Mouse (Mus musculus) MEL (cell line): ENCODE data around the gene Arhgap1.

Experiments
- CTCF ChIP-seq, 3 experiments: IDR thresholded peaks in 2 of 3; conservative IDR thresholded peaks in 1 of 3; 2 replicates each; pipeline ENCODE4 v1.5.1; 2011 to 2012; ENCODE audit warnings: low read length in 3 of 3, low read depth in 2 of 3, mild to moderate bottlenecking in 2 of 3, improper control_type of control experiment in 1 of 3, inconsistent platforms in 1 of 3, mixed read lengths in 1 of 3, moderate library complexity in 1 of 3; ENCODE audit not compliant: control insufficient read depth in 1 of 3, insufficient read depth in 1 of 3, poor library complexity in 1 of 3, severe bottlenecking in 1 of 3
- MAFK ChIP-seq: IDR thresholded peaks from 2 replicates; pipeline ENCODE4 v1.6.1; 2011; ENCODE audit warnings: low read depth, mild to moderate bottlenecking, low read length, improper control_type of control experiment, borderline replicate concordance
- MAZ ChIP-seq: IDR thresholded peaks from 2 replicates; pipeline ENCODE4 v1.6.1; 2012; ENCODE audit warnings: low read depth, mild to moderate bottlenecking, inconsistent platforms, low read length, improper control_type of control experiment
- USF1 ChIP-seq: IDR thresholded peaks from 2 replicates; pipeline ENCODE4 v1.6.1; 2014; ENCODE audit warnings: low read depth, mild to moderate bottlenecking, inconsistent platforms, low read length, improper control_type of control experiment, moderate library complexity

DNA sequence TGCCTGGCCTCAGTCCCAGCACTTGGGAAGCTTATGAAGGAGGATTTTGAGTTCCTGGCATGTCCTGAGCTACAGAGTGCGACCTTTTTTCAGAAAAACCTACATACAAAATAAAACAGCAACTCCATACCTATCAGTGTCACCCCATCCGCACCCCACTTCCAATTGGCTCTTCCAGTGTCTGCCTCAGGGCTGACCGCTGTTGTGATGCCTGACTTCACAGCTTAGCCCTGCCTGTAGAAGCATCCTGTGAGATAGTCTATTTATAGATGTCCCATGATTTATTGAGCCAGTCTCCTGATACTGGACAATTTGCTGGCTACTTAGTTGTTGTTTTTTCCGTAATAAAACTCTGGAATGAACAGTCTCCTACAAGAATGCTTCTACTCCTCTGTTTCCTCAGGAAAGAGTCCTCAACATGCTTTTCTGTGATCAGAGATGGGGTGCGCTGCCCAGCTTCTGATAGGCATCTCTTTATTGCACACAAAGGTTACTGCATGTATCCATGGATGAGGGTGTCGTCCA lies 16.8 kb downstream of the Arhgap1 start:
- TF ChIP-seq CTCF (IDR thresholded peaks at IDR 0.05 in 2 of 3, conservative IDR thresholded peaks at IDR 0.05 in 1 of 3; ENCODE audit: control insufficient read depth in 1 of 3, insufficient read depth in 1 of 3, low read depth in 2 of 3, low read length in 3 of 3, poor library complexity in 1 of 3, severe bottlenecking in 1 of 3): no peak
- no peak for TF ChIP-seq USF1
- no peak for TF ChIP-seq MAZ
- TF ChIP-seq MAFK: no peak
